Mouse (Mus musculus): ENCODE data around the gene Csgalnact2. TPM values are rescaled to one million over a fixed set of nuclear protein-coding genes. Genes with fewer than 3 reads are reported as not detected.

Csgalnact2 gene
- polyA plus RNA-seq, 1 experiment from 2014 or later, result 9.6 TPM

- Histone ChIP-seq H3K9ac (no peak overlapping the region), H3K27me3 (no peaks in the 10 kb centered on the region), H3K4me3 (no peak overlapping the region), H3K4me1 (replicated peaks) (peaks cover 36% of the 10 kb centered on the region), H3K4me2 (no peak overlapping the region), H3K36me3 (no peaks in the 10 kb centered on the region), H3K27ac (replicated peaks) (no peak overlapping the region), H3K9me3 (no peaks in the 10 kb centered on the region)
- WGBS, result 70% methylated on average over 5 of the region's 5 CpGs
- no peak for ATAC-seq (ENCODE audit: low FRiP score, low read depth)
Observed at GRCm38 (mm10) chr6:118070321-118071012, 68.5 kb downstream of the Csgalnact2 start.

- Histone ChIP-seq H3K4me3 (no peak overlapping the region), H3K9me3 (no peaks in the 10 kb centered on the region), H3K36me3 (no peaks in the 10 kb centered on the region), H3K27ac (replicated peaks) (no peak overlapping the region), H3K4me2 (no peak overlapping the region), H3K4me1 (replicated peaks) (peaks cover 32% of the 10 kb centered on the region), H3K27me3 (no peaks in the 10 kb centered on the region), H3K9ac (no peak overlapping the region)
- 80% methylated on average over 7 of the region's 7 CpGs for WGBS
- ATAC-seq (ENCODE audit: low FRiP score, low read depth), result no peak
Observed at GRCm38 (mm10) chr6:118067720-118068119, 71.2 kb downstream of the Csgalnact2 start.

GRCm38 (mm10) chr6:118066199-118067081 lies 72.5 kb downstream of the Csgalnact2 start:
- Histone ChIP-seq H3K4me1 (replicated peaks) (peaks cover 32% of the 10 kb centered on the region), H3K27me3 (no peaks in the 10 kb centered on the region), H3K9me3 (no peaks in the 10 kb centered on the region), H3K4me2 (peak overlapping the region; percentile 93), H3K36me3 (no peaks in the 10 kb centered on the region), H3K4me3 (peak overlapping the region; percentile 44), H3K27ac (replicated peaks) (no peak overlapping the region), H3K9ac (peak overlapping the region; percentile 42)
- 3% methylated on average over 40 of the region's 40 CpGs for WGBS
- peak; percentile 54; the same call in 1 of the 2 replicates for ATAC-seq (ENCODE audit: low FRiP score, low read depth)

- peak overlapping the region; percentile 93 for H3K4me2 ChIP-seq
- peak overlapping the region; percentile 42 for H3K9ac ChIP-seq
- WGBS, result 0% methylated on average over 12 of the region's 12 CpGs
- H3K9me3 ChIP-seq, result no peaks in the 10 kb centered on the region
- H3K27ac ChIP-seq (replicated peaks), result no peak overlapping the region
- H3K36me3 ChIP-seq, result no peaks in the 10 kb centered on the region
- peak; percentile 37; the same call in 1 of the 2 replicates for ATAC-seq (ENCODE audit: low FRiP score, low read depth)
- no peaks in the 10 kb centered on the region for H3K27me3 ChIP-seq
- H3K4me1 ChIP-seq (replicated peaks), result peaks cover 29% of the 10 kb centered on the region
- H3K4me3 ChIP-seq, result peak overlapping the region; percentile 44
Observed at GRCm38 (mm10) chr6:118065837-118066198, 73.1 kb downstream of the Csgalnact2 start.

GRCm38 (mm10) chr6:118064968-118065530 lies 73.9 kb downstream of the Csgalnact2 start:
- H3K4me2 ChIP-seq, result peak overlapping the region; percentile 93
- H3K27me3 ChIP-seq, result no peaks in the 10 kb centered on the region
- 0 out of 2 replicates have a peak overlapping the region, but pooled peaks have one; percentile 42 for H3K9ac ChIP-seq
- H3K4me3 ChIP-seq, result no peak overlapping the region
- H3K4me1 ChIP-seq (replicated peaks), result peaks cover 22% of the 10 kb centered on the region
- H3K36me3 ChIP-seq, result no peaks in the 10 kb centered on the region
- H3K9me3 ChIP-seq, result no peaks in the 10 kb centered on the region
- ATAC-seq (ENCODE audit: low FRiP score, low read depth), result peak; percentile 29; the same call in 1 of the 2 replicates
- WGBS, result 13% methylated on average over 7 of the region's 7 CpGs
- H3K27ac ChIP-seq (replicated peaks), result no peak overlapping the region

- Histone ChIP-seq H3K27me3 (no peaks in the 10 kb centered on the region), H3K36me3 (no peaks in the 10 kb centered on the region), H3K4me1 (replicated peaks) (peaks cover 22% of the 10 kb centered on the region), H3K4me3 (no peak overlapping the region), H3K27ac (replicated peaks) (no peak overlapping the region), H3K9ac (no peak overlapping the region), H3K4me2 (no peak overlapping the region), H3K9me3 (no peaks in the 10 kb centered on the region)
- WGBS, result 74% methylated on average over 5 of the region's 5 CpGs
- no peak for ATAC-seq (ENCODE audit: low FRiP score, low read depth)
Observed at GRCm38 (mm10) chr6:118063266-118063665, 75.7 kb downstream of the Csgalnact2 start.

- no peak overlapping the region for H3K27ac ChIP-seq (replicated peaks)
- H3K4me2 ChIP-seq, result no peak overlapping the region
- ATAC-seq (ENCODE audit: low FRiP score, low read depth), result no peak
- no peak overlapping the region for H3K9ac ChIP-seq
- H3K36me3 ChIP-seq, result no peaks in the 10 kb centered on the region
- H3K4me1 ChIP-seq (replicated peaks), result peaks cover 14% of the 10 kb centered on the region
- 91% methylated on average over 4 of the region's 4 CpGs for WGBS
- no peaks in the 10 kb centered on the region for H3K27me3 ChIP-seq
- H3K9me3 ChIP-seq, result no peaks in the 10 kb centered on the region
- no peak overlapping the region for H3K4me3 ChIP-seq
Observed at GRCm38 (mm10) chr6:118061266-118061665, 77.7 kb downstream of the Csgalnact2 start.

Small RNA genes lying within 50 kb of the gene (microRNA-seq; reads per million reads assigned to microRNA genes)
- gene Mir7044, result 0.65 reads per million

Other genes starting within 250 kb of the Csgalnact2 start
- 270 and 273 TPM in 2 replicates for gene Hnrnpf, start 238.8 kb downstream of the Csgalnact2 start, polyA plus RNA-seq (2015; fragmentation: Nextera tagmentation; extraction: Ambion mirVana)
- 2.4 and 3.9 TPM in 2 replicates for gene Fxyd4, start 201.4 kb downstream of the Csgalnact2 start, polyA plus RNA-seq (2015; fragmentation: Nextera tagmentation; extraction: Ambion mirVana)
- 4.6 and 5.0 TPM in 2 replicates for gene Rasgef1a, start 127.7 kb downstream of the Csgalnact2 start, polyA plus RNA-seq (2015; fragmentation: Nextera tagmentation; extraction: Ambion mirVana)
- 16.8 and 17.7 TPM in 2 replicates for gene Ret, start 58.6 kb upstream of the Csgalnact2 start, polyA plus RNA-seq (2015; fragmentation: Nextera tagmentation; extraction: Ambion mirVana)

Data from hindbrain, embryonic 15.5 days (tissue).